Mouse (Mus musculus) cortical plate, adult 2 months (tissue): ENCODE results near the gene Fkbp1b. TPM values are rescaled to one million over a fixed set of nuclear protein-coding genes. Genes with fewer than 3 reads are reported as not detected.
A peak's percentile ranks its signal among the peaks of the same experiment; 100 is the strongest.
"Not testable (repeated sequence)": the region's sequence is repeated elsewhere in the genome, so short reads cannot be mapped to it uniquely, and the experiment has no call there.

Source experiments
- H3K27ac ChIP-seq: fragments of 200-500 bp; 2 replicates; pipeline ENCODE4 v1.5.1; 2012; ENCODE audit warnings: low read length, control low read depth, inconsistent platforms; ENCODE audit not compliant: insufficient read depth
- H3K4me1 ChIP-seq: fragments of 200-500 bp; 2 replicates; pipeline ENCODE4 v1.6.1; 2011; ENCODE audit warnings: low read length; ENCODE audit not compliant: control insufficient read depth, insufficient read depth
- H3K4me3 ChIP-seq: fragments of 200-500 bp; 2 replicates; pipeline ENCODE4 v1.5.1; 2011; ENCODE audit warnings: mild to moderate bottlenecking, low read length, control low read depth; ENCODE audit not compliant: insufficient read depth
- CTCF ChIP-seq: fragments of 200-500 bp; IDR thresholded peaks from 2 replicates; pipeline ENCODE4 v1.5.1; 2011; ENCODE audit warnings: mild to moderate bottlenecking, control low read depth, low read length; ENCODE audit not compliant: insufficient read depth; ENCODE audit errors: extremely low read depth
- POLR2A ChIP-seq: fragments of 200-500 bp; IDR thresholded peaks from 2 replicates; pipeline ENCODE4 v1.6.1; 2011; ENCODE audit warnings: mild to moderate bottlenecking, low read length, control low read depth; ENCODE audit not compliant: insufficient read depth; ENCODE audit errors: extremely low read depth
- polyA plus RNA-seq: library from polyadenylated mRNA; depleted of rRNA; stranded (reverse); fragments of >200 nt; gene quantifications from 2 replicates; pipeline ENCODE4 v1.2.3, GENCODE M21; 2012; rRNA removed

Gene Fkbp1b
- polyA plus RNA-seq, 1 experiment: 90.8 TPM

GRCm38 (mm10) chr12:4813636-4814035, 27.8 kb downstream of the Fkbp1b start:
- Histone ChIP-seq H3K4me3 (no peak overlapping the region), H3K27ac (no peak overlapping the region), H3K4me1 (peaks cover 1% of the 10 kb centered on the region; the same call in 1 of the 2 replicates)
- TF ChIP-seq CTCF: no peak
- no peak for TF ChIP-seq POLR2A

GRCm38 (mm10) chr12:4811705-4812104, 29.7 kb downstream of the Fkbp1b start:
- Histone ChIP-seq H3K27ac (no peak overlapping the region), H3K4me3 (no peak overlapping the region), H3K4me1 (no peaks in the 10 kb centered on the region; the same call in 1 of the 2 replicates)
- no peak for TF ChIP-seq CTCF
- no peak for TF ChIP-seq POLR2A

GRCm38 (mm10) chr12:4811036-4811435, 30.4 kb downstream of the Fkbp1b start:
- no peak overlapping the region for H3K4me3 ChIP-seq
- no peak for TF ChIP-seq CTCF
- TF ChIP-seq POLR2A: no peak
- H3K27ac ChIP-seq: no peak overlapping the region
- H3K4me1 ChIP-seq: no peaks in the 10 kb centered on the region

GRCm38 (mm10) chr12:4797471-4797870, 43.9 kb downstream of the Fkbp1b start:
- H3K4me3 ChIP-seq, H3K4me1 ChIP-seq, H3K27ac ChIP-seq: not testable (repeated sequence)

GRCm38 (mm10) chr12:4793718-4794117, 47.7 kb downstream of the Fkbp1b start:
- Histone ChIP-seq H3K4me1 (no peaks in the 10 kb centered on the region), H3K4me3 (no peak overlapping the region), H3K27ac (no peak overlapping the region)
- TF ChIP-seq CTCF (peak; percentile 44), POLR2A (no peak)

GRCm38 (mm10) chr12:4788128-4788527, 53.3 kb downstream of the Fkbp1b start:
- H3K4me3 ChIP-seq, H3K27ac ChIP-seq, H3K4me1 ChIP-seq: not testable (repeated sequence)

- TF ChIP-seq CTCF: no peak
- TF ChIP-seq POLR2A: no peak
- H3K27ac ChIP-seq: no peak overlapping the region
- H3K4me1 ChIP-seq: no peaks in the 10 kb centered on the region
- no peak overlapping the region for H3K4me3 ChIP-seq
Observed at GRCm38 (mm10) chr12:4784466-4784865, 56.9 kb downstream of the Fkbp1b start.

GRCm38 (mm10) chr12:4783598-4783997, 57.8 kb downstream of the Fkbp1b start:
- no peak for TF ChIP-seq POLR2A
- TF ChIP-seq CTCF: no peak
- H3K4me3 ChIP-seq: no peak overlapping the region
- no peaks in the 10 kb centered on the region for H3K4me1 ChIP-seq
- no peak overlapping the region for H3K27ac ChIP-seq

Other genes starting within 250 kb of the Fkbp1b start
- 42.4 and 46.9 TPM in 2 replicates for gene Itsn2, start 249.0 kb downstream of the Fkbp1b start, polyA plus RNA-seq
- gene Gm3625, start 248.7 kb downstream of the Fkbp1b start, polyA plus RNA-seq: not detected in 2 replicates
- gene Fam228a, start 103.2 kb downstream of the Fkbp1b start, polyA plus RNA-seq: 3.4 and 3.9 TPM in 2 replicates
- 14.8 and 15.5 TPM in 2 replicates for gene Pfn4, start 72.6 kb downstream of the Fkbp1b start, polyA plus RNA-seq
- gene Fam228b, start 72.3 kb downstream of the Fkbp1b start, polyA plus RNA-seq: 11.0 and 12.9 TPM in 2 replicates
- gene Sf3b6, start 24.0 kb downstream of the Fkbp1b start, polyA plus RNA-seq: 94.4 and 109 TPM in 2 replicates
- gene Wdcp, start 1.7 kb upstream of the Fkbp1b start, polyA plus RNA-seq: 11.7 and 12.1 TPM in 2 replicates
- gene Mfsd2b, start 32.8 kb upstream of the Fkbp1b start, polyA plus RNA-seq: 1.5 TPM in 2 replicates
- gene Ubxn2a, start 66.1 kb upstream of the Fkbp1b start, polyA plus RNA-seq: 23.0 and 24.0 TPM in 2 replicates
- 10.3 and 10.6 TPM in 2 replicates for gene Atad2b, start 75.8 kb upstream of the Fkbp1b start, polyA plus RNA-seq